Mouse (Mus musculus) liver, embryonic 11.5 days (tissue): ENCODE results near the gene Cdc5l. TPM values are rescaled to one million over a fixed set of nuclear protein-coding genes. Genes with fewer than 3 reads are reported as not detected.

Experiments
- ATAC-seq: fragments of 200-750 bp; cut with Nextera tagmentation; replicated peaks from 2 replicates; pipeline ENCODE4 v1.8.0; 2017; ENCODE audit warnings: moderate number of reproducible peaks, mild to moderate bottlenecking, moderate TSS enrichment, moderate library complexity; ENCODE audit not compliant: low FRiP score
- DNase-seq: peaks from one replicate; pipeline ENCODE4 v3.0.0-alpha.2; 2017; ENCODE audit warnings: low spot score
- H3K27ac ChIP-seq: fragments of 300-500 bp; sonication (generic); 2 replicates; pipeline ENCODE4 v1.5.1; 2014; ENCODE audit warnings: mild to moderate bottlenecking, low read depth, low read length, control low read depth
- H3K27me3 ChIP-seq: fragments of 300-500 bp; sonication (generic); replicated peaks from 2 replicates; pipeline ENCODE4 v1.6.1; 2014; ENCODE audit warnings: low read length, mixed read lengths; ENCODE audit not compliant: control insufficient read depth, insufficient read depth
- H3K36me3 ChIP-seq: fragments of 300-500 bp; sonication (generic); 2 replicates; pipeline ENCODE4 v1.6.1; 2014; ENCODE audit warnings: mild to moderate bottlenecking, low read length, moderate library complexity, mixed read lengths; ENCODE audit not compliant: control insufficient read depth, insufficient read depth
- H3K4me1 ChIP-seq: fragments of 300-500 bp; sonication (generic); replicated peaks from 2 replicates; pipeline ENCODE4 v1.6.1; 2014; ENCODE audit warnings: low read length, mixed read lengths; ENCODE audit not compliant: control insufficient read depth, insufficient read depth
- H3K4me2 ChIP-seq: fragments of 300-500 bp; sonication (generic); 2 replicates; pipeline ENCODE4 v1.6.1; 2014; ENCODE audit warnings: mild to moderate bottlenecking, control low read depth, moderate library complexity
- H3K4me3 ChIP-seq: fragments of 300-500 bp; sonication (generic); 2 replicates; pipeline ENCODE4 v1.5.1; 2014; ENCODE audit warnings: low read depth, low read length, control low read depth
- H3K9ac ChIP-seq: fragments of 300-500 bp; sonication (generic); 2 replicates; pipeline ENCODE4 v1.6.1; 2014; ENCODE audit warnings: low read depth, low read length, control low read depth
- H3K9me3 ChIP-seq: fragments of 300-500 bp; sonication (generic); 2 replicates; pipeline ENCODE4 v1.6.1; 2016; ENCODE audit warnings: low read length, inconsistent platforms, mixed read lengths; ENCODE audit not compliant: control insufficient read depth
- WGBS: fragments of 180-500 bp; shearing (Covaris S2); extraction: QIAGEN DNeasy Blood & Tissue Kit; methylation state at CpG from one replicate; pipeline ENCODE4 v1.1.7; 2014; 5-methylcytosine and 5-hydroxymethylcytosine counted together
- polyA plus RNA-seq: library from polyadenylated mRNA; unstranded; fragments of >200 nt; fragmentation: Nextera tagmentation; extraction: Ambion mirVana; gene quantifications from 2 replicates; pipeline ENCODE4 v1.2.1, GENCODE M21; 2014

Cdc5l gene
- polyA plus RNA-seq, 1 experiment from 2014 or later = 62.1 TPM

- no peak for DNase-seq
- 70% methylated on average over 9 of the region's 9 CpGs for WGBS
- H3K4me1 ChIP-seq = no peaks in the 10 kb centered on the region
- H3K36me3 ChIP-seq = peaks cover 14% of the 10 kb centered on the region; the same call in 1 of the 2 replicates
- H3K27me3 ChIP-seq = no peaks in the 10 kb centered on the region
- no peaks in the 10 kb centered on the region for H3K9me3 ChIP-seq
- ATAC-seq = no peak
- no peak overlapping the region for H3K9ac ChIP-seq
- H3K27ac ChIP-seq = no peak overlapping the region
- H3K4me2 ChIP-seq = no peak overlapping the region
- no peak overlapping the region for H3K4me3 ChIP-seq
These were observed 38.9 kb downstream of the Cdc5l start for GRCm38 (mm10) chr17:45394612-45395011.

GRCm38 (mm10) chr17:45393765-45394164, 39.8 kb downstream of the Cdc5l start:
- Histone ChIP-seq H3K9me3 (no peaks in the 10 kb centered on the region), H3K4me2 (no peak overlapping the region), H3K27me3 (no peaks in the 10 kb centered on the region), H3K4me3 (no peak overlapping the region), H3K36me3 (peaks cover 14% of the 10 kb centered on the region; the same call in 1 of the 2 replicates), H3K27ac (no peak overlapping the region), H3K9ac (no peak overlapping the region), H3K4me1 (no peaks in the 10 kb centered on the region)
- WGBS = 85% methylated on average over 3 of the region's 3 CpGs
- ATAC-seq (no peak), DNase-seq (no peak)

DNA sequence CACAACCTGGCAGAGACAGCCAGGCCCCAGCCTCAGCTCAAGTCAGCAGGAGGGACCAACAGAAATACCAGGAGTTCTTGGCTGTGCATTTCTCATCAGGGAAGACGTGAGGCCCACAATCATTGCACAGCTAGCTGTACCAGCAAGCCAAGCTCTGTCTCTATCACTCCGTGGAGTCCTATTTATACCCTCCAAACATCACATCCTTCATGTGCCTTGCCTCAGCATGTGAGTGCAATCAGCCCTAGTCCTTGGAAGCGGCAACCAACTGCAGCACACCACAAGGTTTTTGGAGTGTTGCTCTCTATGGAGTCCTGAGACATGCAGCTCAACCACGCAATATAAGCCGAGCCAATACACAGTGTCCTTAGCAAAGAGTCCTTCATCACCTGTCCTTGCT, 43.6 kb downstream of the Cdc5l start:
- no peak overlapping the region for H3K4me3 ChIP-seq
- H3K27ac ChIP-seq = no peak overlapping the region
- no peak for DNase-seq
- no peaks in the 10 kb centered on the region for H3K9me3 ChIP-seq
- H3K27me3 ChIP-seq = no peaks in the 10 kb centered on the region
- no peak overlapping the region for H3K9ac ChIP-seq
- no peak overlapping the region for H3K4me2 ChIP-seq
- no peak for ATAC-seq
- peaks cover 14% of the 10 kb centered on the region; the same call in 1 of the 2 replicates for H3K36me3 ChIP-seq
- no peaks in the 10 kb centered on the region for H3K4me1 ChIP-seq
- WGBS = 90% methylated on average over 5 of the region's 5 CpGs

- DNase-seq = no peak
- 78% methylated on average over 7 of the region's 7 CpGs for WGBS
- no peak for ATAC-seq
- H3K36me3 ChIP-seq = peaks cover 7% of the 10 kb centered on the region; the same call in 1 of the 2 replicates
- no peaks in the 10 kb centered on the region for H3K9me3 ChIP-seq
- no peak overlapping the region for H3K4me3 ChIP-seq
- no peak overlapping the region for H3K9ac ChIP-seq
- no peak overlapping the region for H3K4me2 ChIP-seq
- H3K4me1 ChIP-seq = no peaks in the 10 kb centered on the region
- no peak overlapping the region for H3K27ac ChIP-seq
- no peaks in the 10 kb centered on the region for H3K27me3 ChIP-seq
These were observed 46.6 kb downstream of the Cdc5l start for GRCm38 (mm10) chr17:45386986-45387385.

- no peak overlapping the region for H3K27ac ChIP-seq
- no peak overlapping the region for H3K4me2 ChIP-seq
- no peaks in the 10 kb centered on the region for H3K4me1 ChIP-seq
- DNase-seq = no peak
- no peak for ATAC-seq
- no peaks in the 10 kb centered on the region for H3K36me3 ChIP-seq
- H3K27me3 ChIP-seq = no peaks in the 10 kb centered on the region
- H3K4me3 ChIP-seq = no peak overlapping the region
- H3K9me3 ChIP-seq = no peaks in the 10 kb centered on the region
- 91% methylated on average over 3 of the region's 3 CpGs for WGBS
- H3K9ac ChIP-seq = no peak overlapping the region
These were observed 50.2 kb downstream of the Cdc5l start for GRCm38 (mm10) chr17:45383305-45383704.

DNA sequence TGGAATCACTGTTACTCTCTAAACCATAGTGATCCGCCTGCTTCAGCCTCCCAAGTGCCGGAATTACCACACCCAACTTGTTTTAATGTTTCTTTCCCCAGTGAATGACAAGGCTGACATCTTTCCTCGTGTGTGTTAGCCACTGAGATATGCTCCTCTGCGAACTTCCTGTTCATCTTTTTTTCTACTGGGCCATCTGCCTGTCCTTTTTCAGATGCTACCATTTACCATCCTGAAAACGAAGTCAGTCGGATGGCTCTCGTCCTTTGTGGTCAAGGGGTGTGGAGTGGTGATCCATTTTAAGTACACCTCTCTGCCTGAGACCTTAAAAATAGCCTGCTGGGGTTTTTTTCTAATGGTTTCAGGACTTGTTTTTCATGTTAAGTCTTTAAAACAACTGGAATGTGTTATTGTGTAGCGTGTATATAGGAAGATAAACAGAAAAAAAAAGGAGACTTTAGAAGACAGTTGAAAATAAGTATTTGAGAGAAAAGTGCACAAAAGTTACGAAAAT, 54.2 kb downstream of the Cdc5l start:
- Histone ChIP-seq H3K9me3 (no peaks in the 10 kb centered on the region), H3K27me3 (no peaks in the 10 kb centered on the region), H3K4me3 (no peak overlapping the region), H3K36me3 (no peaks in the 10 kb centered on the region), H3K4me2 (no peak overlapping the region), H3K4me1 (no peaks in the 10 kb centered on the region), H3K9ac (no peak overlapping the region), H3K27ac (no peak overlapping the region)
- no peak for ATAC-seq
- WGBS = 70% methylated on average over 9 of the region's 9 CpGs
- no peak for DNase-seq

DNA sequence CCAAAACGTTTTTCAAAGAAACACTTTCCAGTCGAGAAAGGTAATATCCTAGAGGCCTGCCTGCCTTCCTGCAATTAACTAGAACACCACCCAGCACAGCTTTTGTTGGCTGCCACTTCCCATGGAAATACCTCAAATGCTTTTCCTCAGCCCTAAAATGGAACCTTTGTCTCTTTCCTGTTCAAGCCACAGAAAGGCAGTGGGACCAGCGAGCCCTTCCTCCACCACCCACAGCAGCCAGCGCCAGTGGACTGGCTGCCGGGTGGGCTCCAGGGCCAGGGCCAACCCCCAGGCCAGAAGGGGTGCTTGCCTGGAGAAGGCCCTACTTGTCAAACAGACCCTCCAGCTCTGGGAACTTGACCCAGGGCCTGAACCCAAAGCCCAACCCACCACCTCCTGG, 56.2 kb downstream of the Cdc5l start:
- no peaks in the 10 kb centered on the region for H3K4me1 ChIP-seq
- 43% methylated on average over 5 of the region's 5 CpGs for WGBS

DNA sequence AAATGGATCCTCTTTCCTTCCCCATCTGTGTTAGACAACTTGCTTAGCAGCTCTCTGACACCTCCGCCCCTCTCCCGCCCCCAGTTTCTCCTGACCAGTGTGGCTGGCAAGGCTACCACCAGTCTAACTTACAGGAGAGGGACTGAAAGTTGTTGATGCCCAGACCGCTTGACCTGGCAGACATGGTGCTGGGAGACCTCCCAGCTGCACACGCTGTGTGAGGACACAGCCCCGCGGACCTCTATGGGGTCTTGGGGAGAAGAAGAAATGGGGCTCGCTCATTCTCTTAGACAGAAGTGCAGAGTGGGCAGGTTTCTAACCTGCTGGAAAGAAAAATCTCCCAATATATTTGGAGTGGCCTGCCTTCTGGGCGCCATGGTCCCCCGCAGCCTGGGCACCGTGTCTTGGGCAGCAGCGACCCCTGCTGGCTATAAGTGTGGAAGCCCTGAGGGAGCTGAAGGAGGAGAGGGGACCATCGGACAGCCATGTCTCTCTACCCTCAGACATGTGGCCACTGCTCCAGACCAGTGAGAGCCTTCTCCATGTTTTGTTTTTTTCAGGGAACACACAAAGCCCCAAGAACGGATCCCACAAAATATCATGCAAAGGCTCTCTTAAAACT, 59.4 kb downstream of the Cdc5l start:
- Histone ChIP-seq H3K4me2 (no peak overlapping the region), H3K27me3 (no peaks in the 10 kb centered on the region), H3K4me3 (no peak overlapping the region), H3K9me3 (no peaks in the 10 kb centered on the region), H3K9ac (no peak overlapping the region), H3K27ac (no peak overlapping the region), H3K36me3 (no peaks in the 10 kb centered on the region), H3K4me1 (no peaks in the 10 kb centered on the region)
- DNase-seq = peak; percentile 74
- WGBS = 26% methylated on average over 13 of the region's 13 CpGs
- no peak for ATAC-seq

More for the DNA sequence above, 56.2 kb downstream of the Cdc5l start:
- no peak overlapping the region for H3K9ac ChIP-seq
- H3K9me3 ChIP-seq = no peaks in the 10 kb centered on the region
- DNase-seq (no peak), ATAC-seq (no peak)
- no peak overlapping the region for H3K27ac ChIP-seq
- no peaks in the 10 kb centered on the region for H3K27me3 ChIP-seq
- H3K4me2 ChIP-seq = no peak overlapping the region
- no peaks in the 10 kb centered on the region for H3K36me3 ChIP-seq
- H3K4me3 ChIP-seq = no peak overlapping the region

GRCm38 (mm10) chr17:45371042-45371441, 62.5 kb downstream of the Cdc5l start:
- WGBS = 75% methylated on average over 9 of the region's 9 CpGs
- Histone ChIP-seq H3K9me3 (no peaks in the 10 kb centered on the region), H3K27ac (no peak overlapping the region), H3K36me3 (no peaks in the 10 kb centered on the region), H3K4me1 (no peaks in the 10 kb centered on the region), H3K9ac (no peak overlapping the region), H3K27me3 (no peaks in the 10 kb centered on the region), H3K4me3 (no peak overlapping the region), H3K4me2 (no peak overlapping the region)
- no peak for DNase-seq
- no peak for ATAC-seq
